ENCODE assay signal across 22 mouse cellular contexts in genomic region chr4:148058218-148058819, GRCm38 (mm10). TPM values are rescaled to one million over a fixed set of nuclear protein-coding genes. Genes with fewer than 3 reads are reported as not detected.
"Had no signal": no experiment of that assay in that cellular context is flagged by ENCODE, and none has a peak within 500 bp of the region (broad histone marks: within the 10 kb centered on the region; RNA-seq: fewer than 3 reads in every experiment).

No protein-coding gene starts in this region.

- H3K27ac ChIP-seq: kidney, embryonic 15.5 days; limb, embryonic 12.5 days; limb, embryonic 15.5 days; liver, embryonic 14.5 days; macrophage; midbrain, embryonic 12.5 days; midbrain, embryonic 15.5 days; neural tube, embryonic 13.5 days; stomach, embryonic 15.5 days had no signal

- H3K4me2 ChIP-seq: kidney, embryonic 15.5 days; limb, embryonic 12.5 days; limb, embryonic 15.5 days; liver, embryonic 11.5 days; lung, embryonic 14.5 days; midbrain, embryonic 12.5 days; midbrain, embryonic 15.5 days; neural tube, embryonic 13.5 days; stomach, embryonic 15.5 days had no signal

- DNase-seq: kidney, postnatal 10 days; kidney, postnatal 36 days; left cerebral cortex, postnatal 4 days; liver, postnatal 0 days; lung, embryonic 14.5 days; retina, postnatal 1 day; spleen, adult 18-20 months; thymus, postnatal 25 days had no signal

- H3K4me3 ChIP-seq: kidney, embryonic 15.5 days; limb, embryonic 12.5 days; limb, embryonic 15.5 days; midbrain, embryonic 12.5 days; midbrain, embryonic 15.5 days; neural tube, embryonic 13.5 days; stomach, embryonic 15.5 days had no signal

- H3K27me3 ChIP-seq: kidney, embryonic 15.5 days; limb, embryonic 12.5 days; limb, embryonic 15.5 days; midbrain, embryonic 15.5 days; neural tube, embryonic 13.5 days; stomach, embryonic 15.5 days had no signal

- H3K4me1 ChIP-seq: limb, embryonic 12.5 days; midbrain, embryonic 12.5 days; midbrain, embryonic 15.5 days; neural tube, embryonic 13.5 days; stomach, embryonic 15.5 days had no signal

- H3K9ac ChIP-seq: kidney, embryonic 15.5 days; limb, embryonic 12.5 days; limb, embryonic 15.5 days; liver, embryonic 14.5 days; liver, postnatal 0 days; lung, embryonic 14.5 days; midbrain, embryonic 12.5 days; midbrain, embryonic 15.5 days; neural tube, embryonic 13.5 days; stomach, embryonic 15.5 days had no signal

- ATAC-seq: liver, postnatal 0 days; lung, postnatal 0 days; midbrain, embryonic 15.5 days had no signal

- H3K9me3 ChIP-seq: kidney, embryonic 15.5 days; limb, embryonic 12.5 days; limb, embryonic 15.5 days; midbrain, embryonic 12.5 days; midbrain, embryonic 15.5 days; neural tube, embryonic 13.5 days; stomach, embryonic 15.5 days had no signal

RNA-seq across cellular contexts. Expression of gene Nppa, which starts 57.8 kb away (rescaled TPM):
- total RNA-seq: layer of hippocampus, postnatal 25 days; megakaryocyte, adult 5-6 weeks; neutrophil, adult 5-6 weeks had no signal
- polyA plus RNA-seq: limb, embryonic 15.5 days; liver, embryonic 14.5 days; lung, embryonic 14.5 days; macrophage had no signal
